Mouse (Mus musculus): ENCODE data around the gene Olfr357. TPM values are rescaled to one million over a fixed set of nuclear protein-coding genes. Genes with fewer than 3 reads are reported as not detected.

Gene Olfr357
- not detected in 2 replicates for polyA plus RNA-seq (2015; fragmentation: Nextera tagmentation; extraction: Ambion mirVana)

GRCm38 (mm10) chr2:36993527-36993926 lies at the start of gene Olfr357:
Gene Olfr357 (plus strand): TSS chr2:36993827.
- ATAC-seq (ENCODE audit: extremely low read depth, insufficient number of reproducible peaks, low FRiP score, low TSS enrichment), result no peak
- H3K9me3 ChIP-seq, result no peaks in the 10 kb centered on the region; the same call in 1 of the 2 replicates
- H3K9ac ChIP-seq, result no peak within 1 kb of the TSS
- no peak within 1 kb of the TSS for H3K4me3 ChIP-seq
- no peak within 1 kb of the TSS for H3K27ac ChIP-seq (replicated peaks)
- no peaks in the 10 kb centered on the region for H3K4me1 ChIP-seq
- H3K4me2 ChIP-seq, result no peak within 1 kb of the TSS
- H3K27me3 ChIP-seq (replicated peaks), result no peaks in the 10 kb centered on the region
- H3K36me3 ChIP-seq, result no peaks in the 10 kb centered on the region
- WGBS, result 40% methylated on average over 1 of the region's 1 CpGs

- H3K36me3 ChIP-seq, result no peaks in the 10 kb centered on the region
- H3K9me3 ChIP-seq, result peaks cover 6% of the 10 kb centered on the region; the same call in 1 of the 2 replicates
- no peak overlapping the region for H3K9ac ChIP-seq
- no peaks in the 10 kb centered on the region for H3K27me3 ChIP-seq (replicated peaks)
- no peak overlapping the region for H3K4me2 ChIP-seq
- H3K4me1 ChIP-seq, result no peaks in the 10 kb centered on the region
- WGBS, result 50% methylated on average over 1 of the region's 1 CpGs
- no peak for ATAC-seq (ENCODE audit: extremely low read depth, insufficient number of reproducible peaks, low FRiP score, low TSS enrichment)
- H3K27ac ChIP-seq (replicated peaks), result no peak overlapping the region
- H3K4me3 ChIP-seq, result no peak overlapping the region
These were observed 3.4 kb downstream of the Olfr357 start for GRCm38 (mm10) chr2:36997030-36997429.

- Histone ChIP-seq H3K9ac (no peak within 1 kb of the TSS), H3K27ac (replicated peaks) (no peak within 1 kb of the TSS), H3K4me2 (no peak within 1 kb of the TSS), H3K4me3 (no peak within 1 kb of the TSS), H3K9me3 (peaks cover 17% of the 10 kb centered on the region), H3K36me3 (no peaks in the 10 kb centered on the region), H3K27me3 (replicated peaks) (no peaks in the 10 kb centered on the region), H3K4me1 (no peaks in the 10 kb centered on the region)
- ATAC-seq (ENCODE audit: extremely low read depth, insufficient number of reproducible peaks, low FRiP score, low TSS enrichment), result no peak
These were observed 15.6 kb downstream of the Olfr357 start, which contains the start of gene Olfr358 for GRCm38 (mm10) chr2:37009235-37009634. Gene Olfr358 (minus strand): TSS chr2:37009335.

Other genes starting within 250 kb of the Olfr357 start
- gene Olfr348, start 209.6 kb upstream of the Olfr357 start, polyA plus RNA-seq (2015; fragmentation: Nextera tagmentation; extraction: Ambion mirVana), result not detected in 2 replicates
- gene Olfr50, start 203.3 kb upstream of the Olfr357 start, polyA plus RNA-seq (2015; fragmentation: Nextera tagmentation; extraction: Ambion mirVana), result not detected in 2 replicates
- not detected in 2 replicates for gene Olfr3, start 176.8 kb upstream of the Olfr357 start, polyA plus RNA-seq (2015; fragmentation: Nextera tagmentation; extraction: Ambion mirVana)
- gene Olfr350, start 147.5 kb upstream of the Olfr357 start, polyA plus RNA-seq (2015; fragmentation: Nextera tagmentation; extraction: Ambion mirVana), result not detected in 2 replicates
- not detected in 2 replicates for gene Olfr351, start 131.2 kb upstream of the Olfr357 start, polyA plus RNA-seq (2015; fragmentation: Nextera tagmentation; extraction: Ambion mirVana)
- not detected in 2 replicates for gene Olfr352, start 125.4 kb upstream of the Olfr357 start, polyA plus RNA-seq (2015; fragmentation: Nextera tagmentation; extraction: Ambion mirVana)
- not detected in 2 replicates for gene Olfr353, start 100.9 kb upstream of the Olfr357 start, polyA plus RNA-seq (2015; fragmentation: Nextera tagmentation; extraction: Ambion mirVana)
- not detected in 2 replicates for gene Olfr354, start 88.1 kb upstream of the Olfr357 start, polyA plus RNA-seq (2015; fragmentation: Nextera tagmentation; extraction: Ambion mirVana)
- gene Olfr355, start 64.9 kb upstream of the Olfr357 start, polyA plus RNA-seq (2015; fragmentation: Nextera tagmentation; extraction: Ambion mirVana), result not detected in 2 replicates
- gene Olfr356, start 56.7 kb upstream of the Olfr357 start, polyA plus RNA-seq (2015; fragmentation: Nextera tagmentation; extraction: Ambion mirVana), result not detected in 2 replicates
- not detected in 2 replicates for gene Olfr358, start 15.5 kb downstream of the Olfr357 start, polyA plus RNA-seq (2015; fragmentation: Nextera tagmentation; extraction: Ambion mirVana)
- gene Olfr360, start 71.9 kb downstream of the Olfr357 start, polyA plus RNA-seq (2015; fragmentation: Nextera tagmentation; extraction: Ambion mirVana), result not detected in 2 replicates
- gene Olfr361, start 95.5 kb downstream of the Olfr357 start, polyA plus RNA-seq (2015; fragmentation: Nextera tagmentation; extraction: Ambion mirVana), result not detected in 2 replicates
- not detected in 2 replicates for gene Olfr362, start 124.1 kb downstream of the Olfr357 start, polyA plus RNA-seq (2015; fragmentation: Nextera tagmentation; extraction: Ambion mirVana)
- gene Olfr364-ps1, start 145.5 kb downstream of the Olfr357 start, polyA plus RNA-seq (2015; fragmentation: Nextera tagmentation; extraction: Ambion mirVana), result not detected in 2 replicates
- gene Olfr365, start 194.4 kb downstream of the Olfr357 start, polyA plus RNA-seq (2015; fragmentation: Nextera tagmentation; extraction: Ambion mirVana), result not detected in 2 replicates
- gene Olfr366, start 217.7 kb downstream of the Olfr357 start, polyA plus RNA-seq (2015; fragmentation: Nextera tagmentation; extraction: Ambion mirVana), result not detected in 2 replicates

Measured in heart, embryonic 13.5 days (tissue).